Mouse (Mus musculus) telencephalon, adult 2 months (tissue): ENCODE data around the gene Stx16.
A peak's percentile ranks its signal among the peaks of the same experiment; 100 is the strongest.

ENCODE experiments used
- DNase-seq: peaks from one replicate; pipeline ENCODE4 v3.0.0-alpha.2; 2011; ENCODE audit warnings: low read depth, low spot score

The Stx16 gene

DNA sequence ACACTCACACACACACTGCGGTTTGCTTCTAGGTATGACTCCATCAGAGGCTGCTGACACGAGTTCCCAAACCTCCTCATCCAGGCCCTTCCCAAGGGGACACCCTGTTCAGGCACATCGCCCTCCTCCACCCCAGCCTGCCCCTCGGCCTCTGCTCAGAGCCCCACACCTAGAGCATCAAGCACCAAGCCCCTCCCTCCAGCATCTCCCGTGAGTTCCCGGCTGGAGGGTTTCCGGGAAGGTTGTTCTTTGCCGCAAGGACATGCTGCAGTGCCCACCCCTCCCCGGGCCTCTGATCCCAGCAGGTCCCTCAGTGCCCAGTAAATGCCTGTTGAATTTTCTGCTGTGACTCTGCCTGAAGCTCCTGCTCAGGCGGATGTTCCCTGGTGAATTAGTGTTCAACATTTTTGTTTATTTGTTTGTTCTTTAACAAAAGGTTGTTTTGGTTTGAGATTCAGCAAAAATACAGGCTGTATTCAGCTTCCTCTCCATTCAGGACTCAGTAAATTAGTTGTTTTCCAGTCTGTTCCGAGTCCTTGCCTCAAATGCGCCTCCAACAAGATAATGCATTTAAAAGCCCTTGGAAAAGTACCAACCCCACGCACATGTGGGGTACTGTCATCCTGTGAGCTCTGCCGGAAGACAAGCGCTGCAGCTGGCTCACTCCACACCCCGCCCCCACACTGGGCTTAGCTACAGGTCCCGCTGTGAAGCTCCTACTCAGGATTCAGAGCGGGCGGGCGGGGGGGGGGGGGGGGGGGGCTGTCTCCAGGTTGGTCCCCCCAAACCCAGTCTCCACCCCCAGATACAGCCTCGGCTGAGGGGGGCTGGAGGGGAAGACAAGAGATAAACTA, 50.6 kb downstream of the Stx16 start:
- peak; percentile 90 for DNase-seq

DNA sequence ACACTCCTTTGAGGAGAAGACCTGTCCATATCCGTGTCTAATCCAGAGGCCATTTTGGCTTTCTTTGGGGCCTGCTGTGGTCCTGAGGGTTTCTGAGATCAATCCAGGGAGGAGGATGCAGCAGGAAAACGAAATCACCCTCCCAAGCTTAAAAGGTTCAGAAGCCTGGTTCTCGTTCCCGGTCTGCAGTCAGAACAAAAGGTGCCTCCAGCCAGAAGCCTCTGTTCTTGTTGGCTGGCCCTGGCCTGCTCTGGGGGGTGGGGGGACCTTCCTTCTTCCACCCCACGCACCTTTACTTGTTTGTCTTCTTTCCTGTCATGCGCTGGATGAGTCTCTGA, 51.2 kb downstream of the Stx16 start:
- DNase-seq, result no peak

DNA sequence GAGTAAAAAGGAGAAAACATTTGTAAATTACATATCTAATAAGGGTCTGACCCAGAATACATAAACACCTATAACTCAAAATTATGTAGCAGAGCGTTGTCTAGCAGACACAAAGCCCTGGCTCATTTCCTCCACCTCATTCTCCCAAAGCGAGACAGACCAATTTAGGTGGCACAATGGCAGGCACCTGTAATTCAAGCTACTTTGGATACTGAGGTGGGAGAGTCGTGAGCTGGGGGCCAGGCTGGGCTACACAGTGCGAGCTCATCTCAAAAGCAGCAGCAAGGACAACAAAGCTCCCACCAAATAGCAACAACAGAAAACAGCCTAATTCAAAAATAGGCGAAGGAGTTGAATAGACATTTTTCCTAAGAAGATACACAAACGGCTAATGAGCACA, 52.8 kb downstream of the Stx16 start:
- DNase-seq, result no peak

DNA sequence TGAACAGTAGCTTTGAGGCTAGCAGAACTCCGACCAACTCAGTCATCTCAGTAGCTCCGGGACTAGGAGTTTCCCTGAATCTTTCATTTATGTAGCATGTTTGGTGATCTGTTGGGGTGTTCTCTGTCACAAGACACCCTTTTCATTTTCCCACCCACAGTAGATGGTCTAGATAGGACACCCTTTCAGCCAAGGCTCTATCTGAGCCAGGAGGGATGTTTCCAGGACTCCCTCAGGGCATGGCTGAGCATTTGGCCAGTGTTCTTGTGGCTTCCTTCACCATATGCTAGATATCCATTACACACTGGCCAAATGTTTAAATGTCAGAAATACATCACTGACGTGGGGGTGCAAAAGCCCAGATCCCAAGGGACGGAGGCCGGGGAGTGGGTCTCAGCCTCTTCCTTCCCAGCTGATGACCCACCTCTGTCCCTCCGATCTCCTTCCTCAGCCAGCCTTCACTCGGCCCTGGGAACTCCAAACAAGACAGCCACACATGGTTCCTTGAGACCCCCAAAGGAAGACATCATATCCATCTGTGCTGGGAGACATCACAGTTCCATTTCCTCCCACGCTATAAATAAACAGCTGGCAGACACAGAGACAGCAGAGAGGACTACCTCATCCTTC, 54.5 kb downstream of the Stx16 start:
- no peak for DNase-seq

DNA sequence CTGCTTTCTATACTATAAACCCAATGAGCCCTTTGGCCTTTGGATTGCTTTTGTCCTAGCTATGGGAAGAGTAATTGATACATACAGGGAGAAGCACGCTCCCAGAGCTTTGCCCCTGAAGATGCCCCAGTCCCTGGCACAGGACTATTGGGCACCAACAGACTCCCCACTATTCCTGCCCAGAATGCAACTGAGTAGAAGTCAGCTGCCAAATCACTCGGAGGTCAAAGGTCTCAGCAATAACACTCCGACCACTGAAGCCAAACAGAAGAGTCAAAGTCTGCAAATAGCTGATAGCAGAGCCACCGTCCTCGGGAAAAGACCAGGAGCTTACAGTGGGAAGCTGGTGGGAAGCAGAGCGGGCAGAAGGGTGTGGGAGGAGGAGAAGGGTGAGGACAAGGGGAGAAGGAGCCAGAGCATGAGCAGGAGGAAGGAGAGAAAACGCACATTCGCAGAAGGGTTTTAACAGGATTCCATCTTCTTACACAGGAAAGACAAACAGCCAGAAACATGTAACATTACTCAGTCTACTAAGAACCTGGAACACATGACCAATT, 56.4 kb downstream of the Stx16 start:
- no peak for DNase-seq
